Mouse (Mus musculus): ENCODE measurements around the gene Spint1.

Gene Spint1

DNA sequence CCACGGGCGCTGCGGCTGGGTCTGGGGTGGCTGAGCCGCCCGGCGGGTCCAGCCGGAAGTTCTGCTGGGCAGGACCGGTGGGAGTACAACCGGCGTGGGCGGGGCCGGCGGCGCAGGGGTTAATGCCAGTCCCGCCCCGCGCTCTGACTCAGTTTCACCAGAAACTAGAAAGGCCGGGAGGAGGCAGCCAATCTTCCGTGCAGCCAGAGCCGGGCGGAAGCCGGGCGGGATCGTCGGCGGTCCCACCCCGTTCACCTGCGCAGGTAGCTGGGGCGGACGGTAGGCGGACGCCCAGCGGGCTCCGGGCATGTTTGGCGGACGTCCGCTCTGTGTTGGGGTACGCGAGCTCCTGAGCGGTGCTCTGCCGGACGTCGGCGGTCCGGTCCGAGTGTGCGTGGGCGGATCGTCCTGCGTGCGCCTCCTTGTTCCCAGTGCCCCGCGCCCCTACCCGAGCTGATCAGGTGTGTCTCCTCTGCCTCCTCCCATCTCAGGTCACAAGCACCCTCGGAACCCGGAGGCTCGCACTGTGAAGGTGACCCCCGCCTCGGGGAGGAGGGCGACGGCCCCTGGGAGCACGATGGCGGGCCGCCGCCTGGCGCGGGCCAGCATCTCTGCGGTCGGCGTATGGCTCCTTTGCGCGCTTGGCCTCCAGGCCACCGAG is at the start of gene Spint1:
Gene Spint1 (plus strand): TSS at position 153 of the 661 bp plus-strand sequence.
- DNase-seq = peak; percentile 76

- DNase-seq = peak; percentile 90
These were observed 48.0 kb upstream of the Spint1 start for GRCm38 (mm10) chr2:119189029-119189710.

DNA sequence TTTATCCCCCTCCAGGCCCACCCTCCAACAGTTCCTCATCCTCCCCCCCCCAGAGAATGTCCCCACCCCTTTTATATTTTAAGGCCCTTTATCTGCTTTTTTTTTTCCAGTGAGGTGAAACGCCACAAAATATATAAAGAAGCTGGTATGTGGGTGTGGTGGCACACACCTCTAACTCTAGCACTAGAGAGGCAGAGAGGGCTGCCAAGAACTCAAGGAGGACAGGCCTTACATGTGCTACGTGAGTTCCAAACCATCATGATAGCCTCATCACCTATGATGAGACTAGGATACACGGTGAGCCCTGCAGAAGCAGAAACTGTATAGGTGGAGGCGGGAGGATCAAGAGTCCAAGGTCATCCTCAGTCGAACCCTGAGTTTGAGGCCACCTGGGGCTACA is 46.2 kb upstream of the Spint1 start:
- DNase-seq = no peak

DNA sequence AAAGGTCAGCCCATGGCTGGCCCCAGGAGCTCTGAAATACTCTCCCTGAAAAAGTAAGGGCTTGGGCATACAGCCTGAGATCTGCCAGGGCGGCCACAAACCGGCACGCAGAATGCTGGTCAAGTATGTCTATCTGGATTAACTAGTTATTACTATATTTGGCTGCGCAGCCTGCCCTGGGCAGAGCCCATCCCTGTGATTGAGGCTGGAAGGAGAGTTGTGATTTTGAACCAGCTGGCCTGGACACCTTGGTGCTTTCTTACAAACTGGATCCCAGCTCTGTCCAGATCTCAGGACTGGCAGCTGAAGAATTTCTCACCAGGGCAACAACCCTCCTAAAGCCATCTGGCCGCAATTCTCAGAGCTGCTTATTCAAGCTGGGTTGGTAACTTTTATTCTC is 43.0 kb upstream of the Spint1 start:
- DNase-seq = no peak

GRCm38 (mm10) chr2:119196316-119197108 is 40.6 kb upstream of the Spint1 start:
- DNase-seq = no peak

DNA sequence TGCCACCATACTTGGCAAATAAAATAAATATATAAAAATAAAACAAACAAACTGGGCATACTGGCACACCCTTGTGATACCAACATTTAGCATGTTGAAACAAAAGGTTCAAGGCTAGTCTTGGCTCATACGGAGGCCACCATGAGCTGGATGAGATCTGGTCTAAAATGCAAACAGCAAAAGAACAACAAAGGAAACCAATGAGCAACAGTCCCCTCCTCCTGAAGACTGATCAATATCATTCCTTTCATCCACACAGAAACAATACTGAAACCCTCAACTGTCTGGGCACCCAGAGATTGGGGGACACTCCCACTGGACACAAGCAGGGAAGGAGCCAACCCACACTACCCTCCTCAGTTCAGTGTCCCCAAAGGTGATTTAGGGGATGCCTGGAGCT is 39.7 kb upstream of the Spint1 start:
- no peak for DNase-seq

GRCm38 (mm10) chr2:119198049-119198448 is 39.1 kb upstream of the Spint1 start:
- no peak for DNase-seq

DNA sequence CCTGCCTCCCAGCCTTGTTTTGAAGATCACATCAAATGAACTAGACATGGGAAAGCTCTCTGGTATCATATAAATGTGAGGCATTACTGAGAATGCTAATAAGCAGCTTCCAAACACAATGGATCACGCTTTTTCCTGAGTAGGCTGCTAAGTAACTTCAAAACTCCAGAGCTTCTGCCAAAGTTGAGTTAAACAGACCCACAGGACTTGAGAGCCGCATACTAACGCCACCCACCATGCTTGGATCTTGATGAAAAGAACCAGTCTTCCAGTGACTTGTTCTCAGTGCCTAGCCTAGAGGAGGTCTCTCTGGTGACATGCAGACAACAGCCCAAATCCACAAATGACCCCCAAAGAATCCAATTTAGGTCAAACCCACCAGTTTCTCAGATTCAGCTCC is 38.2 kb upstream of the Spint1 start:
- DNase-seq = no peak

GRCm38 (mm10) chr2:119202914-119203453 is 34.2 kb upstream of the Spint1 start:
- DNase-seq = peak; percentile 71

DNA sequence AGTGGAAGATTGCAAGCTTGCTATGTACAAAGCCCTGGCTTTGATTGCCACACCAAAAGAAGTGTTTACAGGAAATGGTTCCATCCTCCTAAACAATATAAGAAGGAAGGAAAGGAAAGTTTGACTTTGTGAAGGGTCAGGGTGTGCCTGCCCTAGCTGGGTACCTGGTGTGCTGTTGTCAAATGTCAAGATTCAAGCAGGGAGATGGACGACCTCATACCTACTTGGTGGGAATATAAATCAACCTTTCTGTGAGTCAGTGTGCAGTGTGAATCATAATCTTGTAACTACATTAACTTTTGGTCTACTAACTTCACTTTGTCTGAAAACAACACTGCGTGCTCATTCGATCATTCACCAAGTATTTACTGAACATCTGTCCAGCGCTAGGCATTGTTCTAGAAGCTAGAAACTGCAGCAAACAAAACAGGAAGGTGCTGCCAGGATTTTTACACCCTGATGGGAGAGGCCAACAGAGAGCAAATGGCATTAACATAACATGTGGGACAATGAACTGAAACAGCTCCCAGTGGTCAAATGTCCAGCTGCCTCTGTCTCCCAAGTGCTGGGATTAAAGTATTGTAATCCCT is 33.2 kb upstream of the Spint1 start:
- peak; percentile 18 for DNase-seq

- peak; percentile 26 for DNase-seq
These were observed 29.2 kb upstream of the Spint1 start for GRCm38 (mm10) chr2:119207961-119208343.

DNA sequence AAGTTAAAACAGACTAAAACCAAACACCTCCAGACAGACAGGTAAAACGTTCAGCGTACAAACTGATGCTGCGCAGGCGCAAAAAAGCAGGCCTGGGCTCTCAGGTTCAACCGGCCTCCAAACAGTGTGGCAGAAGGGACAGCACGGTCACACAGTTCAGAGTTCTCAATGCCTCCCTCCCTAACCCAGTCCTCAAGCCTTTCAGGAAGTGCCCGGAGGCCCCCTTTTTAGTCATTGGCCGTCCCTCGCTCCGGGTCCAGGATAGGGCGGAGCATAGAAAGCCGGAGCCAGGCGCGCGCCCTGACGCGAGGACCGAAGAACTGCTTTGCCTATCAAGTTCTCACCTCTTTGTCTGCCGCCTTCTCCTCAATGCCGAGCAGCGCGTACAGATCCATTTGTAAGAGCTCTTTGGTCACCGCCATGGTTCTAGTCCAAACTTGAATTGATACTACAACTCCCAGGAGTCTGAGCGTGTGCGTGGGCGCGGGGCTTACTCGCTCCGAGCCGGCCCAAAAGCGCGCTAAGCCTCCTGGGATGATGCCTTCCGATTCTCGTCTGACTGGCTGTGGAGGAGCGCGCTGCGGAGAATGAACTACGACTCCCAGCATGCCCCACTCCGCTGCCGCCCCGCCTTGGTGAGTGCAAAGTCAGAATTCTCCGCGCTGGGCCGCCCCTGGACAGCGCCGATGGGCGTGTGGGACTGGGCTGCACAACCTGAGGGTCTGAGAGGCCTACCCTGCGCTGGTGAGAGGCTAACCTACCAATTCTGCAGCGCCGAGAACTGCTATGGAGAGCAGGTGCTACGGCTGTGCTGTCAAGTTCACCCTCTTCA is 28.6 kb upstream of the Spint1 start, which contains the start of the genes Zfyve19 and Dnajc17:
Gene Zfyve19 (plus strand): TSS at position 274 of the 832 bp plus-strand sequence.
Gene Dnajc17 (minus strand): TSS at position 452 of the 832 bp plus-strand sequence.
- DNase-seq = peak; percentile 98

DNA sequence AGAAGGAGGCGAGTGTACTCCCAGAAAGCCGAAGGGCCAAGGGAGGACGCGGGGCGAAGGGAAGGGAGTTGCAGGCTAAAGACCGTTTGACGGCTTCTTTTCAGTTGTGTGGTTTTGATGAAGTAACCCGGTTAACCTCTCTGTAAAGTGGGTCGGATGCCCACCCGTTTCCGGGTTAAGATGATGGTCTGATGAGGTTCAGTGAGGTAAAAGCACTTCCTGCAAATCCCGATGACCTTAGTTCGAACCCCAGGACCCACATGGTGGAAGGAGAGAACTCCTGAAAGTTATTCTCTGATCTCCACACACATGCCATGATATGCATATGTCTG is 28.0 kb upstream of the Spint1 start:
- no peak for DNase-seq

- DNase-seq = peak; percentile 35
These were observed 7.1 kb upstream of the Spint1 start, which contains the start of gene Ppp1r14d for GRCm38 (mm10) chr2:119229775-119230704. Gene Ppp1r14d, minus strand, starts transcription at chr2:119229906.

- DNase-seq = no peak
These were observed 416 bp upstream of the Spint1 start for GRCm38 (mm10) chr2:119236682-119237209.

GRCm38 (mm10) chr2:119237871-119238220 is 684 bp downstream of the Spint1 start:
- no peak for DNase-seq

DNA sequence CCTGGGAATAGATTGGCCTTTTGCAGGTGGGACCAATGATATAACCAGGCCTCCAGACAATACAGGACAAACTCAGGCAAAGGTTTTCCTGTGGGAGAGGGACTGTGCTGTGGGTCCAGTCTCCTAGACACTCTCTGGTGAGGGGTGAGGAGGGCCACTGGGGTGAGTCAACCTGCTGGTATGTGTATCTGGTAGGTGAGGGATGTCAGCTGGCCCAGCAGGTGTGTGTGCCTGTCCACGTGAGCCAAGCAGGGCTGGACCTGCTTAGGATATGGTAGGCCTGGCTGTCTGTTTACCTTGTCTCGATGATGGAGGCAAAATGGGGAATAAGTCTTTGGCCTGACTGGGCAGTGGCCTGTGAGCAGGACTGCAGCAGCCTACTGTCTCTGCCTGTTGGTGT is 1.5 kb downstream of the Spint1 start:
- peak; percentile 62 for DNase-seq

DNA sequence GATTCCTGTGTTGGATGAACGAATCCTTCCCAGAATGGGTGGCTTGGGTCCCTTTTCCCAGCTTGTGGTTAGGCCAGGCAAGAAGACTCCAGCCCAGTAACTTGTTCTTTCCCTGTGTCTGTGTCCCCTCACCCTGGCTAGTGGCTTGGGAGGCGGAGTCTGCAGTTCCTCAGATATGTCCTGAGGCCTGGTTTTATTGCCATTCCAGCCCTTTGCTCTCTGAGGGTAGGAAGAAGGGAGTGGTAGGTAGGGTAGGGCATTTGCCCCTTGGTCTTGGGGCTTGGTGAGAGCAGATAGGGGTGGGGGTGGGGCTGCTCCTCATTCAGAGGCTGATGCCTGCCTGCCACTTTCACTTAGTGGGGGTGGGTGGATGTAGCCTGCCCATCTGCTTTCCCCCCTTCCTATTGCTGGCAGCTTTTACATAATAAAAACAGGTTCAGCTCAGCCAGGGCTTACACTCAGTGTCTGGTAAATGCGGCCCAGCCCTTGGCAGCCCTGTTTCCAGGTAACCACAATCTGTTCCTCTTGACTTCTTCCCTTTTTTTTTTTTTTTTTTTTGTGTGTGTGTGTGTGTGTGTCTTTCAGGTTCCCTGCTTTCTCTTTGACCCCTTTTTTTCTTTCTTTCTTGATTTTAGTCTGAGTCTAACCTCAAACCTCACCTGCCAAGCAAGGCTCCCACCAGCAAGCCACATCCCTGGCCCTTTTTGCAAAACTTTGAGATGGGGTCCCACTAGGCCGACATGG is 3.1 kb downstream of the Spint1 start:
- DNase-seq = no peak

- no peak for DNase-seq
These were observed 3.6 kb downstream of the Spint1 start for GRCm38 (mm10) chr2:119240819-119241186.

- DNase-seq = no peak
These were observed 5.4 kb downstream of the Spint1 start for GRCm38 (mm10) chr2:119242548-119242947.

Data from lung, postnatal 36 days (tissue).